Mouse (Mus musculus) midbrain, embryonic 14.5 days (tissue): ENCODE measurements around the gene Mtmr12. TPM values are rescaled to one million over a fixed set of nuclear protein-coding genes. Genes with fewer than 3 reads are reported as not detected.

Experiments
- ATAC-seq: fragments of 200-750 bp; cut with Nextera tagmentation; 2 replicates; pipeline ENCODE4 v1.8.0; 2017; ENCODE audit warnings: moderate number of reproducible peaks, moderate library complexity; ENCODE audit not compliant: low FRiP score, low TSS enrichment
- DNase-seq: peaks from one replicate; pipeline ENCODE4 v3.0.0-alpha.2; 2015
- H3K27ac ChIP-seq: fragments of 300-500 bp; sonication (generic); replicated peaks from 2 replicates; pipeline ENCODE4 v1.5.1; 2014; ENCODE audit warnings: mild to moderate bottlenecking, low read depth, low read length, moderate library complexity
- H3K27me3 ChIP-seq: fragments of 300-500 bp; sonication (generic); 2 replicates; pipeline ENCODE4 v1.6.1; 2014; ENCODE audit warnings: low read length, control low read depth, mixed read lengths; ENCODE audit not compliant: control insufficient read depth, insufficient read depth
- H3K36me3 ChIP-seq: fragments of 300-500 bp; sonication (generic); 2 replicates; pipeline ENCODE4 v1.6.1; 2014; ENCODE audit warnings: low read length, control low read depth; ENCODE audit not compliant: control insufficient read depth, insufficient read depth
- H3K4me1 ChIP-seq: fragments of 300-500 bp; sonication (generic); 2 replicates; pipeline ENCODE4 v1.6.1; 2014; ENCODE audit warnings: mild to moderate bottlenecking, antibody characterized with exemption, low read length, control low read depth; ENCODE audit not compliant: control insufficient read depth, insufficient read depth
- H3K4me2 ChIP-seq: fragments of 300-500 bp; sonication (generic); 2 replicates; pipeline ENCODE4 v1.6.1; 2014; ENCODE audit warnings: mild to moderate bottlenecking, low read length, moderate library complexity
- H3K4me3 ChIP-seq: fragments of 300-500 bp; sonication (generic); replicated peaks from 2 replicates; pipeline ENCODE4 v1.5.1; 2014; ENCODE audit warnings: low read depth, low read length
- H3K9ac ChIP-seq: fragments of 300-500 bp; sonication (generic); replicated peaks from 2 replicates; pipeline ENCODE4 v1.6.1; 2014; ENCODE audit warnings: mild to moderate bottlenecking, low read length, moderate library complexity
- H3K9me3 ChIP-seq: fragments of 300-500 bp; sonication (generic); 2 replicates; pipeline ENCODE4 v1.6.1; 2016; ENCODE audit warnings: low read length, control low read depth, mixed read lengths; ENCODE audit not compliant: control insufficient read depth
- WGBS: fragments of 180-500 bp; shearing (Covaris S2); extraction: QIAGEN DNeasy Blood & Tissue Kit; methylation state at CpG from one replicate; pipeline ENCODE4 v1.1.7; 2014; 5-methylcytosine and 5-hydroxymethylcytosine counted together
- polyA plus RNA-seq: library from polyadenylated mRNA; unstranded; fragments of >200 nt; fragmentation: Nextera tagmentation; extraction: Ambion mirVana; gene quantifications from 2 replicates; pipeline ENCODE4 v1.2.1, GENCODE M21; 2014

Gene Mtmr12
- polyA plus RNA-seq, 1 experiment from 2014 or later, result 9.0 TPM

GRCm38 (mm10) chr15:12227355-12227754, 22.5 kb downstream of the Mtmr12 start:
- 91% methylated on average over 4 of the region's 4 CpGs for WGBS
- Histone ChIP-seq H3K9me3 (no peaks in the 10 kb centered on the region), H3K27me3 (no peaks in the 10 kb centered on the region), H3K4me2 (no peak overlapping the region), H3K9ac (no peak overlapping the region), H3K36me3 (no peaks in the 10 kb centered on the region), H3K4me1 (peaks cover 8% of the 10 kb centered on the region; the same call in 1 of the 2 replicates), H3K4me3 (no peak overlapping the region), H3K27ac (no peak overlapping the region)
- ATAC-seq (no peak), DNase-seq (no peak)

- no peak for ATAC-seq
Observed at GRCm38 (mm10) chr15:12229603-12230242, 24.9 kb downstream of the Mtmr12 start.

GRCm38 (mm10) chr15:12230243-12230935, 25.6 kb downstream of the Mtmr12 start:
- H3K4me1 ChIP-seq, result no peaks in the 10 kb centered on the region
- no peak overlapping the region for H3K9ac ChIP-seq
- peaks cover 16% of the 10 kb centered on the region for H3K36me3 ChIP-seq
- H3K9me3 ChIP-seq, result no peaks in the 10 kb centered on the region
- no peak overlapping the region for H3K4me3 ChIP-seq
- 67% methylated on average over 12 of the region's 12 CpGs for WGBS
- ATAC-seq, result no peak
- no peaks in the 10 kb centered on the region for H3K27me3 ChIP-seq
- H3K4me2 ChIP-seq, result no peak overlapping the region
- 0 out of 2 replicates have a peak overlapping the region, but pooled peaks have one; percentile 37 for H3K27ac ChIP-seq
- DNase-seq, result peak; percentile 39

More at GRCm38 (mm10) chr15:12229603-12230242, 24.9 kb downstream of the Mtmr12 start:
- Histone ChIP-seq H3K27me3 (no peaks in the 10 kb centered on the region), H3K4me2 (no peak overlapping the region), H3K9me3 (no peaks in the 10 kb centered on the region), H3K27ac (no peak overlapping the region), H3K36me3 (peaks cover 16% of the 10 kb centered on the region), H3K9ac (no peak overlapping the region), H3K4me1 (no peaks in the 10 kb centered on the region), H3K4me3 (no peak overlapping the region)
- 75% methylated on average over 10 of the region's 10 CpGs for WGBS
- no peak for DNase-seq

DNA sequence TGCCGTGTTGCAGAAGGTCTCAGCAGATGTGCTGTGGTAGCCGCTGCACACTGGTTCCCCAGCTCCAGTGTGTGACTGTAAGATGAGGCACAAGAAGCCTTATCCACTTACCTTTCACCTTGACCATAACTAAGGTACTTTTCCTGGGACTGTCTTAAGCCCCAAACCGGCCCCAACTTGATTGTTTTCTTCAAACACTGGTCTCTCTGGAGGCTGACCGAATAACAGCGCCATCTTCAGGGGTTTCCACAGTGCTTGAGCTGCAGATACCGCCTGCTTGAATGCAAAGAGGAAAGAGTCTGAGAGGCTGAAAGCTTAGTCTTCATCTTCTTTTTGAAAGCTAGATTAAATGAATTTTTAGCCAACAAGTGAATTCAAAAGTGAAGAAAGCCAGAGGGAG, 26.6 kb downstream of the Mtmr12 start:
- H3K9ac ChIP-seq, result no peak overlapping the region
- DNase-seq, result no peak
- H3K27me3 ChIP-seq, result no peaks in the 10 kb centered on the region
- H3K27ac ChIP-seq, result no peak overlapping the region
- peaks cover 23% of the 10 kb centered on the region for H3K36me3 ChIP-seq
- H3K4me1 ChIP-seq, result no peaks in the 10 kb centered on the region
- H3K9me3 ChIP-seq, result no peaks in the 10 kb centered on the region
- no peak overlapping the region for H3K4me2 ChIP-seq
- 77% methylated on average over 6 of the region's 6 CpGs for WGBS
- ATAC-seq, result no peak
- H3K4me3 ChIP-seq, result no peak overlapping the region

DNA sequence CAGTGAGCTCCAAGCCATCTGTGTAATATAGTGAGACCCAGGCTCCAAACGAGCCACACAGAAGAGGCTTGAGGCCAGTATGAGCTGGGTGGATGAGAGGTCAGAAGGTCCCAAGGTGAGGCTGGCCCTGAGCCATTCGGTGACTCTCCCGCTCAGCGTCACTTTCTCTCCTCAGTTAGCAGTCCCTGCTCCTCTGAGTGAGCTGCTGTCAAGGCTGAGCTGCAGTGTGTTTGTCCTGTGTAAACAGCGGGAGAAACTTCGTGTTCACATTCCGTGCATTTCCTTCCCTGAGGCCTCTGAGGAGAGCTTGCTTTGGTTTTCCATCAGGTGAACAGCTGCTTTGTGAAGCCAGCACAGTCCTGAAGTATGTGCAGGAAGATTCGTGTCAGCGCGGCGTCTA, 27.6 kb downstream of the Mtmr12 start:
- Histone ChIP-seq H3K27ac (no peak overlapping the region), H3K27me3 (no peaks in the 10 kb centered on the region), H3K4me1 (no peaks in the 10 kb centered on the region), H3K9ac (no peak overlapping the region), H3K4me2 (no peak overlapping the region), H3K9me3 (no peaks in the 10 kb centered on the region), H3K36me3 (peaks cover 23% of the 10 kb centered on the region), H3K4me3 (no peak overlapping the region)
- ATAC-seq, result 0 out of 2 replicates have a peak, but pooled peaks have one; percentile 34
- no peak for DNase-seq
- 84% methylated on average over 11 of the region's 11 CpGs for WGBS

- WGBS, result 89% methylated on average over 4 of the region's 4 CpGs
- H3K9me3 ChIP-seq, result no peaks in the 10 kb centered on the region
- no peak overlapping the region for H3K4me2 ChIP-seq
- no peaks in the 10 kb centered on the region for H3K27me3 ChIP-seq
- DNase-seq, result no peak
- H3K4me1 ChIP-seq, result no peaks in the 10 kb centered on the region
- ATAC-seq, result no peak
- H3K9ac ChIP-seq, result no peak overlapping the region
- H3K36me3 ChIP-seq, result peaks cover 26% of the 10 kb centered on the region
- H3K27ac ChIP-seq, result no peak overlapping the region
- H3K4me3 ChIP-seq, result no peak overlapping the region
Observed at GRCm38 (mm10) chr15:12233021-12233420, 28.2 kb downstream of the Mtmr12 start.

GRCm38 (mm10) chr15:12235559-12235958, 30.7 kb downstream of the Mtmr12 start:
- Histone ChIP-seq H3K27ac (no peak overlapping the region), H3K27me3 (no peaks in the 10 kb centered on the region), H3K9ac (no peak overlapping the region), H3K4me1 (no peaks in the 10 kb centered on the region), H3K9me3 (no peaks in the 10 kb centered on the region), H3K4me3 (no peak overlapping the region), H3K36me3 (peaks cover 40% of the 10 kb centered on the region), H3K4me2 (no peak overlapping the region)
- no peak for DNase-seq
- WGBS, result 69% methylated on average over 1 of the region's 1 CpGs
- no peak for ATAC-seq

DNA sequence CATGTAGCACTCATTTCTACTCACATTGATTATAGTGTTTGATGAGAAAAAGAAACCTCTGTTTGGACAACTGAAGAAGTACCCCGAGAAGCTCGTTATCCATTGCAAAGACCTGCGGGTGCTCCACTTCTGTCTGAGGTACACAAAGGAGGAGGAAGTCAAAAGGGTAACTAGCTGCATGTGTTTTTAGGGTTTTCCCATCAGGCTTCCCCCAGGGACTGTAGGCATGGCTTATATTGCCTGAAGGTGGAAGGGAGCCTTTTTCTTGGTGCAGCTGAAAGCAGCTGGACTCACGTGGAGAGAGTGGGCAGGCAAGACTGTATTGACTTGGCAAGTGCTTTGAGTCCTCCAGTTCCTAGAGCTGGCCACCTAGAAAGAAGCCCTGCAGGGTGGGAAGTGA, 31.2 kb downstream of the Mtmr12 start:
- peaks cover 40% of the 10 kb centered on the region for H3K36me3 ChIP-seq
- H3K4me1 ChIP-seq, result no peaks in the 10 kb centered on the region
- ATAC-seq (no peak), DNase-seq (no peak)
- H3K27me3 ChIP-seq, result no peaks in the 10 kb centered on the region
- H3K9me3 ChIP-seq, result no peaks in the 10 kb centered on the region
- no peak overlapping the region for H3K27ac ChIP-seq
- no peak overlapping the region for H3K4me3 ChIP-seq
- H3K9ac ChIP-seq, result no peak overlapping the region
- 84% methylated on average over 4 of the region's 4 CpGs for WGBS
- H3K4me2 ChIP-seq, result no peak overlapping the region

DNA sequence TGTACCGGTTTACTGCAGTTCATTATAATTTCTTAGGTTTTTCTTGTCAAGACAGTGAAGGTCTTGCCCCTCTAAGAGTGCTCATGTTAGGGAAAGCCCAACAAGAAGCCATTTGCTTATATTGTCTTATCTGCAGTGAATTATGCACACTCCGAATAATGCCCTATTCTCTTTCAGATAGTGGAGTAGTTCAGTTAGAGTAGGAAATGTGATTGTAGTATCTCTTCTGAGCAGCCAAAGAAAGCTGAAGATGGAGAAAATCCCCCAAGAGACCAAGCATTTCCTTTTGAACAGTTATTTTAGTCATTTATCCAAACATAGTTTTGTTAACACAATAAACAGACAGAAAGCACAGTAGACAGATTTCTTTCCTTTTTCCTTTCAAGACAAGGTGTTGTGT, 32.1 kb downstream of the Mtmr12 start:
- Histone ChIP-seq H3K4me2 (no peak overlapping the region), H3K27ac (no peak overlapping the region), H3K36me3 (peaks cover 40% of the 10 kb centered on the region), H3K27me3 (no peaks in the 10 kb centered on the region), H3K4me1 (no peaks in the 10 kb centered on the region), H3K9me3 (no peaks in the 10 kb centered on the region), H3K9ac (no peak overlapping the region), H3K4me3 (no peak overlapping the region)
- DNase-seq (no peak), ATAC-seq (no peak)
- 97% methylated on average over 2 of the region's 2 CpGs for WGBS
